Mouse (Mus musculus) bone marrow, adult 2 months (tissue): ENCODE results near the gene Ubxn10. TPM values are rescaled to one million over a fixed set of nuclear protein-coding genes. Genes with fewer than 3 reads are reported as not detected.

ENCODE experiments used
- H3K27ac ChIP-seq: fragments of 200-500 bp; 2 replicates; pipeline ENCODE4 v1.5.1; 2012; ENCODE audit warnings: low read depth, mild to moderate bottlenecking, control low read depth, inconsistent platforms, low read length; ENCODE audit not compliant: control insufficient read depth, poor library complexity, insufficient read depth
- H3K4me1 ChIP-seq: fragments of 200-500 bp; 2 replicates; pipeline ENCODE4 v1.6.1; 2011; ENCODE audit warnings: low read length; ENCODE audit not compliant: control insufficient read depth, insufficient read depth
- H3K4me3 ChIP-seq: fragments of 200-500 bp; replicated peaks from 2 replicates; pipeline ENCODE3; 2011; ENCODE audit warnings: mild to moderate bottlenecking, low read depth, low read length, control low read depth; ENCODE audit not compliant: control insufficient read depth
- CTCF ChIP-seq: fragments of 200-500 bp; IDR thresholded peaks from 2 replicates; pipeline ENCODE4 v1.5.1; 2011; ENCODE audit warnings: low read length, control low read depth; ENCODE audit not compliant: control insufficient read depth, insufficient read depth
- POLR2A ChIP-seq: fragments of 200-500 bp; IDR thresholded peaks from 2 replicates; pipeline ENCODE4 v1.6.1; 2011; ENCODE audit warnings: low read depth, mild to moderate bottlenecking, control low read depth, low read length, borderline replicate concordance; ENCODE audit not compliant: control insufficient read depth
- WGBS: fragments of 180-500 bp; shearing (Covaris S2); methylation state at CpG from one replicate; pipeline ENCODE4 v1.1.7; 2018; 5-methylcytosine and 5-hydroxymethylcytosine counted together
- polyA plus RNA-seq: library from polyadenylated mRNA; stranded (reverse); fragments of >200 nt; gene quantifications from 2 replicates; pipeline ENCODE4 v1.2.4, GENCODE M21; 2011; ENCODE audit warnings: low replicate concordance; ENCODE audit not compliant: missing spikeins, insufficient read depth, insufficient read length

The Ubxn10 gene
- polyA plus RNA-seq, 1 experiment = not detected

DNA sequence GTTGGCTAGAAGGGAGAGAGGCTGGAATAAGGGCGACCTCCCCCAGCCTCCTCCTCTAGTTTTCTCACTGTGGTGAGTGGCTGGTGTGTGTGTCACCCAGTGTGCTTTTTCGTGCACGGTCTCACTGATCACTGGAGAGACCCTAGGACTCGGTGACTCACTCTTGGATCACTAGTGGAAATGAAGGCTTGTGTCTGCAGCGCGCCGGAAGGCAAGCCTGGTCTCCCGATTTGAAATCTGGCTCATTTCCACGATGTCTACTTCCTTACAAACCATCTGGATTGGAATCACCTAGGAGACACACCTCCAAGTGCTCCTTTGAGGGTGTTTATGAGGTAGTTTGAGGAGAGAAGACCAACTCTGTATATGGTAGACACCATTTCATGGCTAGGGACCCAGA lies 9.9 kb upstream of the Ubxn10 start:
- no peaks in the 10 kb centered on the region for H3K4me1 ChIP-seq
- H3K4me3 ChIP-seq = no peak overlapping the region
- TF ChIP-seq POLR2A (no peak), CTCF (no peak)
- 81% methylated on average over 9 of the region's 9 CpGs for WGBS
- no peak overlapping the region for H3K27ac ChIP-seq

DNA sequence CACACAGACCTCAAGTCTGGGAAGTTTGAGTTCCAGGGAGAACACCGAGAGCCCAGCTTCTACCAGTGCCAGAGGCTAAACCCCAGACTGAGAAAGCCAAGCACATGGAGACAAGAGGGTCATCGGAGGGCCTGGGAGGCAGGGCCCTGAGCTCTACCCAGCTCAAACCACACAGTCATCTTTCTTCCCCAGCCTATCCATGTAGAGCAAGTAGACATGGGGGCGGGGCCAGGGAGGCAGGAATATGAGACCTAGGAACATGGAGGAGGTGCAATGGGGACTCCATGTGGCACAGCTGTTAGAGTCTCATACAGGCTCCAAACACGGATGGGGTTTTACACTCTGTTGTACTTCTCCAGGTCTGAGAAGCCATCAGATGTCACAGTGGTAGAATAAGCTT lies 8.9 kb upstream of the Ubxn10 start:
- no peak overlapping the region for H3K4me3 ChIP-seq
- H3K27ac ChIP-seq = no peak overlapping the region
- TF ChIP-seq POLR2A = no peak
- TF ChIP-seq CTCF = no peak
- 66% methylated on average over 4 of the region's 4 CpGs for WGBS
- H3K4me1 ChIP-seq = no peaks in the 10 kb centered on the region

DNA sequence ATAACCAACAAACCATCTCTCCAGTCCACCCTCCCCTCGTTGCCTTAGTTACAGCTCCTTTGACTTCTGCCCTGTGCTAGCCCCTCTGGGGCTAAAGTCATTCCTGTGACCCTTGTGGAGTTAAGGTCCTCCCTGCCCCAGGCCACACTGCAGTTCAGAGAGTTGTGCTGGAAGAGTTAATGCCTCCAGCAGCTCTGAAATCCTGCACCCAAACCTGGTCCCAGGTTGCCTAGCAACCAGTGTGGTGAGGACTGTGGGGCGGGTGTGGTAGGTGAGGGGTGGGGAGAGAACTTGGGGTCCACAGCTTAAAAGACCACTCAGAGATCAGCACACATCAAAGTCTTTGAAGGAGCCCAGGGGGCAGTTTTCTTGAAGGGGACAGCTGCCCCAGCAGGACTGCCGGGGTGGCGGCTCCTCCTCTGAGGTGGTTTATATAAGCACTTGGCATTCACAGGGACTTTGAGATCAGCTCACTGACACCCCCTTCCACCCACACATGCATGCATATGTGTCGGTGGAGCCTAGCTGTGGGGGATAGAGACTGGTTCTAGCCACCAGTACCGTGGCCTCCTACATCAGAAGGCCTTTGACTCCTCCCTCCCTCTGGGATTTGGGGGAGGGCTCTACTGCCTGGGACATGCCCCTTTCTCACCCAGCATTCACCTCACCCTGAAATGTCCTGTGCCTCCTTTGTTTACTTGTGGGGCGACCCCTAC lies 2.3 kb upstream of the Ubxn10 start:
- H3K27ac ChIP-seq = no peak overlapping the region
- no peaks in the 10 kb centered on the region for H3K4me1 ChIP-seq
- no peak overlapping the region for H3K4me3 ChIP-seq
- WGBS = 33% methylated on average over 7 of the region's 7 CpGs
- TF ChIP-seq POLR2A (no peak), CTCF (no peak)

DNA sequence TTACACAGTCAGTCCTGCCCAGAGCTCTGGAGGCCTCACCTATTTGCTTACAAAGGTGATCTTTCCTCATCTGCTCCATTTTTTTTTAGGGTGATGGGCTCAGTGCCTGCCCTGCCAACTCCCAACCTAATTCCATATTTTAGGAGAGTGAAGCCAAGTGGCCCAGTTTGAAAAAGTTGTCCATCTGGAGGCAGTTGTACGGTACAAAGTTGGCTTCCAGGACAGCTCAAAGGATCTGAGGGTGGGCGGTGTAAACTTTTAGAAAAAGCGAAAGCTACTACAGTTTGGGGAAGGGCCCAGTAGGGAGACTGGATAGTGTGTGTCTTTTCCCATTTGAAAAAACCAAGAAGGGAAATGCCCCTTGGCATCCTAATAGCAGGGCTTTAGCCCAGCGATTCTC lies 2.1 kb downstream of the Ubxn10 start:
- no peak overlapping the region for H3K27ac ChIP-seq
- no peak overlapping the region for H3K4me3 ChIP-seq

DNA sequence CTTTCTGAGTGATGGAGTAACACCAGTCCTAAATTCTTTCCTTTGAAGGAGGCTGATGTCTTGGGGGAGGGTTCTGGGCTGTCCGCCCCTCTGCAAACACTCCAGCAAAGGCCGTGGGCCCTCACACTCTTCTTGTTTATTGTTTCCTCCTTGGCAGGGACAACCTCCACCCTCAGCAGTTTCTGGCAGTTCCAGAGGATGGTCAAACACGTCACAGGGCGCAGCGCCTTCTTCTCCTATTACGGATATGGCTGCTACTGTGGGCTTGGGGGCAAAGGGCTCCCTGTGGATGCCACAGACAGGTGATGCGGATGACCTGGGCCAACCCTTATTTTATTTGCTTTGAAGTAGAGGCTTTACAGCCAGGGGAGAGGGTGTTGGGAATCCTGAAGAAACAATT lies 2.9 kb downstream of the Ubxn10 start:
- H3K4me3 ChIP-seq = no peak overlapping the region
- TF ChIP-seq POLR2A (no peak), CTCF (no peak)
- H3K4me1 ChIP-seq = no peaks in the 10 kb centered on the region
- 74% methylated on average over 7 of the region's 7 CpGs for WGBS
- no peak overlapping the region for H3K27ac ChIP-seq

More for the DNA sequence above, 2.1 kb downstream of the Ubxn10 start:
- 85% methylated on average over 4 of the region's 4 CpGs for WGBS
- no peak for TF ChIP-seq CTCF
- TF ChIP-seq POLR2A = no peak
- H3K4me1 ChIP-seq = no peaks in the 10 kb centered on the region

DNA sequence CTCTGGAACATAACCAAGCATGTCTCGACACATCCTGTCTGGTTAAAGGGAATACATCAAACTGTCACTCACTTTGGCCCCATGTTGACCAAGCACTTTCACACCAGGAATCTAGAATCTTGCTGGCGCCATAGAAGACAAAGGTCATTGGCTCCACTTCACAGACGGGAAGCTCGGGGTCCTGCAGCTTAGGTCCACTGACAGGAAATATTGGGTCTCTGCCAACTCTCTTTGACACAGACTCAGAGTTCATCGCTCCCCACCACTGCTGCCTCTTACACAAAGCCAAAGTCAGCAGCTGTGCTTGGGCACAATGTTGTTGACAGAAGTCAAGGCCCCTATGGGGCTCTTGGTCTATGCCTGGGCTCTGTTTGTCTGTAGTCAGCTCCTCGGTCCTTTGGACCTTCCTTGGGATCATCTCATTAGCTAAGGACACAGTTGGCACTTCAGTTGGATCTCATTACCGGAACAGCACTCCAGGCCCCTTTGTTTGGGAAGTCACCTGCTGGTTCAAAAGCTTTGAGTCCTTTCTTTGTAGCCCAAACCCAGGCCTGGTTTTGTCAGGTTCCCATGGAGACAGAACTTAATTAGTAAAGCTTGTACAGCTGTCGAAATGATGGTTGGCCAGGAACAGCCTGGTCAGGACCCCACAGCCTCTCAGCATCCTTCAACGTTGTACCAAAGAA lies 7.8 kb downstream of the Ubxn10 start:
- 65% methylated on average over 9 of the region's 9 CpGs for WGBS
- no peaks in the 10 kb centered on the region; the same call in 1 of the 2 replicates for H3K4me1 ChIP-seq
- no peak for TF ChIP-seq POLR2A
- TF ChIP-seq CTCF = no peak
- H3K4me3 ChIP-seq = no peak overlapping the region
- no peak overlapping the region for H3K27ac ChIP-seq

DNA sequence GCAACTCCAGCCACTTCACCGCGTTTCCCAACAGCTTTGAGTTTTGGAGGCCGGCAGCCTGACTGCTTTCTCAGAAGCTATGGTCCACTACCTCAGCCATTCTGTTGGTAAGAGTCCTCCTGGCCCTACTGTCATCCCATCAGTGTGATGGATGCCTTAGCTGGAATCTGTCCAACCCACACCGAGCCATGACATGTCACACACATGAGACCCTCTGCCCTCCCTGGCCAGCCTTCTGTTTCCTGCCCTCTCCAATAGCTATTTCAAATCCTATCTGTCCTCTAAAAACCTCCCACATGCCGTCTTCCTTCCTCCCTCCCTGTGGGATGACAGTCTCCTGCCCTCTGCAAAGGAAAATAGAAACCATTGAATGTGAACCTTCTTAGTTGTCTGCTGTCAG lies 11.2 kb downstream of the Ubxn10 start:
- 43% methylated on average over 5 of the region's 5 CpGs for WGBS
- Histone ChIP-seq H3K27ac (no peak overlapping the region), H3K4me1 (no peaks in the 10 kb centered on the region; the same call in 1 of the 2 replicates), H3K4me3 (no peak overlapping the region)
- no peak for TF ChIP-seq CTCF
- no peak for TF ChIP-seq POLR2A

DNA sequence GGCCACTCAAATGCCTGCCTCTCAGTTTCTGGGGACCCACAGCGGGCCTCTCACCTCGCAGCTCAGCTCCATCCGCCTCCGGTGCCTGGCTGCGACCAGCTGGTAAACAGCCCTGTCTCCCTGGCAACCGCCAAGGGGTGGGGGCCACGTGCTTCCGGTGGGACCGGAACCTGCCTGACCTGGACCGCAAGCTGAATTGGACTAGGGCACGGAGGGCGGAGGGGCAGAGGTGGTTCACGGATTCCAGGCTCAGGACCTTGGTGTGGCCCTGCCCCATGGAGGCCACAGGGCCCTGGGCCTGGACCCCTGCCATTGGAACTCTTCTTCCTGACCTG lies 11.9 kb downstream of the Ubxn10 start:
- Histone ChIP-seq H3K4me3 (no peak overlapping the region), H3K27ac (no peak overlapping the region), H3K4me1 (no peaks in the 10 kb centered on the region; the same call in 1 of the 2 replicates)
- TF ChIP-seq CTCF (no peak), POLR2A (no peak)
- WGBS = under 1% methylated on average over 13 of the region's 13 CpGs
